Mouse (Mus musculus): Measurements from ENCODE around the gene Scgb2b11. TPM values are rescaled to one million over a fixed set of nuclear protein-coding genes. Genes with fewer than 3 reads are reported as not detected.
"Not testable (repeated sequence)": the region's sequence is repeated elsewhere in the genome, so short reads cannot be mapped to it uniquely, and the experiment has no call there.

Gene Scgb2b11
- not detected in 2 replicates for polyA plus RNA-seq (2015; fragmentation: Nextera tagmentation; extraction: Ambion mirVana)

DNA sequence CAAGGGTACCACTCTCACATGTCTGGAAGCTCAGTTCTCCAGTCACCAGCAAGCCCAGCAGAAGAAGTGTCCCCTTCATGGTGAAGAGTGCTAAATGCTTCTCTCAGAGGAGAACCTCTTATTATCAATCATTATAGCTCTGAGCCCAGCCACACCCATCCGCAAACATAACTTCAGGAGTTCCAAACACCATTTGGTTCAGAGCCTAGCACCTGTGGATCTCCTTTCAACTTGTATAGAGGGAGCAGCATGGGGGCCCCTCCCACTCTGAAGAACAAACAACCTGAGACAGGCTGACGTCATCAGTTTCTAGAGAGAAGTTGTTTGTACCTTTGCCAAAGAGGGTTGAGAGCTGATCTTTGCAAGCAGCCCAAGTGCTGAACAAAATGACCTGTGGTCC is at the start of gene Scgb2b11:
Gene Scgb2b11, minus strand, starts transcription at position 101 of the 400 bp plus-strand sequence.
- not testable (repeated sequence) for H3K9ac ChIP-seq (replicated peaks; ENCODE audit: low read length); ATAC-seq (ENCODE audit: low FRiP score, low TSS enrichment); H3K27ac ChIP-seq (ENCODE audit: low read length); H3K27me3 ChIP-seq (ENCODE audit: insufficient read depth, low read length); H3K4me2 ChIP-seq (replicated peaks; ENCODE audit: low read depth, low read length); H3K4me3 ChIP-seq (ENCODE audit: low read length); H3K36me3 ChIP-seq (ENCODE audit: insufficient read depth, low read length); H3K4me1 ChIP-seq (ENCODE audit: insufficient read depth, low read length); H3K9me3 ChIP-seq (ENCODE audit: low read length)
- WGBS: 93% methylated on average over 2 of the region's 2 CpGs

DNA sequence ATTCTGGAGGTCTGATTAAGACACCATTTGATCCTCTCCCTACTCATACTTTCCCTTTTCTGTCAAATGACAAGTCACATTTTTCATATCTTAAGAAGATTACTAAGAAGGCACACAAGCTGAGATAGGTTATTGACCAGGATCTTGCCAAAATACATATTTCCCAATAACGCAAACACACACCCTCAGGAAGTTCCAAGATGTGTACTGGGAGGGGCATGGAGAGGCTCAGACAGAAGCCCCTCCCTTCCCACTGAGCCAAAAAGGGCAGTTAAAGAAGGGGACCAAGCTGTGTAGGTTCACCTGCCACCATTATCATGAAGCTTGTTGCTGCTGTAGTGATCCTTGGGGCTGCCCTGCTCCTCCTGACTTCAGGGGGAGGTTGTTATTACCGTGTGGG is 11.6 kb upstream of the Scgb2b11 start, which contains the start of gene Scgb1b11:
Gene Scgb1b11, plus strand, starts transcription at position 301 of the 400 bp plus-strand sequence.
- not testable (repeated sequence) for H3K36me3 ChIP-seq (ENCODE audit: insufficient read depth, low read length); H3K27me3 ChIP-seq (ENCODE audit: insufficient read depth, low read length); H3K9me3 ChIP-seq (ENCODE audit: low read length); H3K27ac ChIP-seq (ENCODE audit: low read length); H3K4me1 ChIP-seq (ENCODE audit: insufficient read depth, low read length); H3K4me3 ChIP-seq (ENCODE audit: low read length); H3K4me2 ChIP-seq (replicated peaks; ENCODE audit: low read depth, low read length); H3K9ac ChIP-seq (replicated peaks; ENCODE audit: low read length); ATAC-seq (ENCODE audit: low FRiP score, low TSS enrichment)
- WGBS: no CpG with 5 or more reads among the region's 2 CpGs

Other genes starting within 250 kb of the Scgb2b11 start
- not detected in 2 replicates for gene Scgb1b10, start 110.3 kb downstream of the Scgb2b11 start, polyA plus RNA-seq (2015; fragmentation: Nextera tagmentation; extraction: Ambion mirVana)
- not detected in 2 replicates for gene Scgb1b11, start 11.7 kb upstream of the Scgb2b11 start, polyA plus RNA-seq (2015; fragmentation: Nextera tagmentation; extraction: Ambion mirVana)
- gene Scgb2b12, start 116.1 kb upstream of the Scgb2b11 start, polyA plus RNA-seq (2015; fragmentation: Nextera tagmentation; extraction: Ambion mirVana): not detected in 2 replicates
- not detected in 2 replicates for gene Scgb1b12, start 123.0 kb upstream of the Scgb2b11 start, polyA plus RNA-seq (2015; fragmentation: Nextera tagmentation; extraction: Ambion mirVana)
- gene Scgb1b29, start 230.4 kb upstream of the Scgb2b11 start, polyA plus RNA-seq (2015; fragmentation: Nextera tagmentation; extraction: Ambion mirVana): not detected in 2 replicates